Mouse (Mus musculus) bone marrow macrophage, adult 2 months (primary cell): ENCODE data around the gene Dvl2.

Source experiments
- CTCF ChIP-seq: IDR thresholded peaks from 2 replicates; pipeline ENCODE4 v1.5.1; 2012; ENCODE audit warnings: low read depth, mild to moderate bottlenecking, low read length, moderate library complexity
- POLR2A ChIP-seq: IDR thresholded peaks from 2 replicates; pipeline ENCODE4 v1.6.1; 2012; ENCODE audit warnings: mild to moderate bottlenecking, low read depth, low read length, borderline replicate concordance

GRCm38 (mm10) chr11:69970775-69971174 is 29.6 kb upstream of the Dvl2 start:
- no peak for TF ChIP-seq POLR2A
- TF ChIP-seq CTCF = no peak
